Mouse (Mus musculus) embryonic stem cell, embryonic (primary cell): ENCODE measurements at regions not wholly inside any gene's neighbourhood (a gene's known extent, or its start where the extent isn't known, plus 50 kb on each side); places are given as distances from the start of the nearest gene placed in this dataset.
"Not testable (repeated sequence)": the region's sequence is repeated elsewhere in the genome, so short reads cannot be mapped to it uniquely, and the experiment has no call there.

Experiments
- CTCF ChIA-PET, 4 experiments: fragments of 300-600 bp in 2 of 4; fragments of 350-600 bp in 2 of 4; sonication (Branson Sonifier 250); formaldehyde crosslinking; loops; one replicate each; lab custom pipeline; 2022; ENCODE audit warnings: inconsistent platforms in 2 of 4; lab: Charles Lee
- POLR2A ChIA-PET, 4 experiments: fragments of 300-600 bp in 2 of 4; fragments of 350-600 bp in 2 of 4; sonication (Branson Sonifier 250); formaldehyde crosslinking; loops; one replicate each; lab custom pipeline; 2022; ENCODE audit warnings: antibody characterized with exemption in 4 of 4, inconsistent platforms in 1 of 4; lab: Charles Lee

DNA sequence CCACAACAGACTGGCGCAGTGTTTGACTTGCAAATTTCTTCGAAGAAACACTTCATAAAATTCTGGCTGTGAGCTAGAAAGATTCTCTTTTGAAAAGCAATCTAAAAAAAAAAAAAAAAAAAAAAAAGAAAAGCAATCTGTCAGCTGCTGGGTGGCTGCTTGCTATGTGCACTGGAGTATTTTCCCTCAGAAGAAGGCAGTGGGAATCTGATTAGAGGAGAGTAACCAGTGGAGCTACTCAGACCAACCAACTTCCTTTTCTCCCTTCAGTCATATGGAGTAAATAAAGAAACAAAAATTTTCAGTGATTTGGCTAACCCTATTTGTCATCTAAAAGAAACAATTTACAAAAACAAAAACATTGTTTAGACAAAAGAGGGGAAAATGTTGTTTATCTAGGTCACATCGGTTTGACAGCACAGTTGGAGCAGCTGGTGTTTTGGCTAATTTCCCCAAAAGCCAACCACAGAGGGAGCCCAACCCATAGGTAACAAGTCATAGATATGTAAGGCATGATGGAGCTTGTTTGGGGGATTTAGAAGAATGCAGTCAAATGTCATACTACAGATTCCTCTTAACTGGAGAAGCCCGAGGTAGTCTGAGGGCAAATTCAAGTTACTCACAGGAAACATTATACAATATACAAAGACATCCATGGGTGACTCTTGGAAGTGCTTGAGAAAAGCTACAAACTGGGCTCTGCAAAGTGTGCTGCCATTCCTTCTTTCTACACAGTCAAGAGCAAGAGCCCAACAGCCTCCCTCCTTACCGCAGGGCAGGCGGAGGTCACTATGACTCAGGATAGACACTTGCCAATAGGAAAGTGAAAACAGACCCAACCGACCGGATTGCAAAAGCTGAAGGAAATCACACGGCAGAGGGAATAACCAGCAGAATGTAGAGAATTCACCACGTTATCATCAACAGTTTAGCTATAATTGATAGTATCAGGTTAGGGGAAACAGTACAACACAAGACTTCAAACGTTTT lies 124.1 kb upstream of the Ghr start:
- ChIA-PET CTCF (no interaction called here), POLR2A (interaction anchor here in 1 of 4 experiments (0.7 kb wide), 1 partner anchor 238 kb away, joined by 7 read pairs; no protein-coding TSS in a partner anchor)

DNA sequence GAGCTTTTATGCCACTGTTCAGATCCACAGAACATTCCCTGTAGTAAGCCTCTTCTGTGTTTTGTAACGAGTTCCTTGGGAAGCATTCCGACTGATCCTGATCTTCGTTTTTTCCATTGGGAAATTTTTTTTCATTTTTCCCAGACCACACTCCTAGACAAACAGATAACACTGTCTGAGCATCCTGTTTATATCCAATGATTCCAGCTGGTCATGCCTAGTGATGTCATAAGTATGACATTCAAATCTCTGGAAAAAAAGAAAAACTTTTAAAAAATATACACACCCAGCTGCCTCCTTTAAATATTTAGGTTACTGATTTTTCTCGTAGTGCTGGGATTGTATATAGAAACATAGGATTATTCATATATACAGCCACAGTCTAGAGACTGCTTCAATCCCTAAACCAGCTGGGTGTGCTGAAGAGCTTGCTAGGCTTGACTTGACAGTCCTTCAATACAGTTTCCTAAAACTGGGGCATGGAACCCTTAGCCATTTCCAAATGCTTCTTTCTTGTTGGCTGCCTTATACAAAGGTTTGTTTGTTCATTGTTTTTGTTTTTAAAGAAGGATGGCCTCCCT lies 116.0 kb upstream of the Ghr start:
- CTCF ChIA-PET = no interaction called here
- POLR2A ChIA-PET = no interaction called here

DNA sequence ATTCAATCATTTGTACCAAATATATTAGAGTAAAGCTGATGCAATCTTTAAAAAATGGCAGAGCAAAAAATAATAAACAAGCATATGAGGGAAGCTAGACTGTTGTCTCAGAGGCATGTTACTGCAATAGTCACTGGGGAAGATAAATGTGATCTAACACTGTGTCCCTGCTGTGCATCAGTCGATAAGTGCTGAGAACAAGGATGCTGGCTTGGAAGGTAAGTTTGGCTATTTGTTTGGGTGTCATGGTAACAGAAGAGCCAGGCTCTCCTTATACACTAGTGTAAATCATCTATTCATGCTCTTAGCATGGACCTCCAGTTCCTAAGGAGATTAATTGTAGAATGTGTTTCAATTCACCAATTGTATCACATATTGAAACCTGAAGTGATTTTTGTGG lies 102.0 kb upstream of the Ghr start:
- POLR2A ChIA-PET = no interaction called here

GRCm38 (mm10) chr15:3677026-3677425 lies 93.7 kb upstream of the Ghr start:
- POLR2A ChIA-PET = not testable (repeated sequence)

More for the DNA sequence above, 102.0 kb upstream of the Ghr start:
- CTCF ChIA-PET = no interaction called here

GRCm38 (mm10) chr15:3672586-3672985 lies 89.3 kb upstream of the Ghr start:
- CTCF ChIA-PET = no interaction called here
- POLR2A ChIA-PET = no interaction called here

More at GRCm38 (mm10) chr15:3677026-3677425, 93.7 kb upstream of the Ghr start:
- CTCF ChIA-PET = interaction anchor here in 1 of 4 experiments (0.7 kb wide), 1 partner anchor 13 kb away, joined by 3 read pairs; no protein-coding TSS in a partner anchor

DNA sequence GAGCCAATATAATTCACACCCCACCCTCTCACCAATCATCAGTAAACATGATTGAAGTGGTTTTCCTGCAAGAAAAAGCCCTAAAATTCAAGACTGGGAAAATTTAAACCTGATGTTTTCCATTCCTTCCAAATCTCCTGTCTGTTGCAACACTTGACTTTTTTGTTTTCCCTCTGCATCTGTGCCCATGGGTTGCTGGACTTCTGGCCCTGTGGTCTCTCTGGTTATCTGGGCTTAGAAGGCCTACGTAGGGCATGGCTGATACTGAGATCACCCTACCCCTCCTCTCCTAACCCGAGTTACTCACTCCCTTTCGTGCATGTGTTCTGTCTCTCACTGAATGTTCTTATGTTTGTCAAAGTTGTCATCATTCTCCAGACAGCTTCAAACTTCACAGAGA lies 87.9 kb upstream of the Ghr start:
- ChIA-PET CTCF (no interaction called here), POLR2A (no interaction called here)

DNA sequence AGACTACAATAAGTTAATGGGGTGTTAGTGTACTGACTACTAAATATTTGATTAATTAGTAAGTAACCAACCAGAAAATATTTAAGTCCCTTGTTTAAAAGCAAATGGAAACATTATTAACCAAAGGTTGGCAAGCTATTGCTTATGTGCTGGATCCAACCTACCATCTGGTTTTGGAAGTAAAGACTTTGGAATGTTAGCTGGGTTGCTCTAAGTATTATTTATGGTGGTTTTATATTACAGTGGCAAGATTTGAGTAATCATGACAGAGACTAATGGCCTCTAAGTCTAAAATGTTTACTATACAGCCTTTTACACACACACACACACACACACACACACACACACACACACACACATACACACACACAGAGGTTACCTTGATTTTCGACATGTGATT lies 86.1 kb upstream of the Ghr start:
- CTCF ChIA-PET = no interaction called here
- POLR2A ChIA-PET = no interaction called here

GRCm38 (mm10) chr15:3668863-3669262 lies 85.6 kb upstream of the Ghr start:
- POLR2A ChIA-PET = no interaction called here
- CTCF ChIA-PET = no interaction called here

- POLR2A ChIA-PET = no interaction called here
- CTCF ChIA-PET = no interaction called here
These were observed 65.4 kb upstream of the Ghr start for GRCm38 (mm10) chr15:3648741-3649140.

DNA sequence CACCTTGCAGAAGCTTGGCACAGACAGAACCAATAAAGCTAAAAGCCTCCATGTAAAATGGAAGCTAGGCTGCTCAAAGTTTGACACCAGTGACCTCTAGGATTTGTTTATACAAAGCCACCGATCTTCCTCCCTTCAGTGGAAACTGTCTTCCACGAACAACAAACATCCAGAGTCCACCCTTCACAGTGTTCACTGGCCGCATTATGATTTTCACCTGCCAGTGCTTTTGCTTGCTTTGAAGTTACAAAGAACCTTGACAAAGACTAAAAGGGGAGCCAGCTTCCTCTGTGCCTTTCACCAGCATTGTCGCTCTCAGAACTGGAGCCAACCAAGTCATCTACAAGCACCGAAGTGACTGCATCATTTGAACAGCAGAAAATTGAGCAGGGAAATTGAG lies 56.8 kb upstream of the Ghr start:
- ChIA-PET CTCF (no interaction called here), POLR2A (no interaction called here)
